Mouse (Mus musculus) stomach, postnatal 0 days (tissue): ENCODE data around the gene Phpt1.

Experiments
- CTCF ChIP-seq: IDR thresholded peaks from 2 replicates; pipeline ENCODE4 v1.5.1; 2016; ENCODE audit warnings: antibody characterized with exemption, low read depth, mild to moderate bottlenecking, moderate library complexity
- EP300 ChIP-seq: optimal IDR thresholded peaks from 2 replicates; pipeline ENCODE3; 2016; ENCODE audit warnings: antibody characterized with exemption

DNA sequence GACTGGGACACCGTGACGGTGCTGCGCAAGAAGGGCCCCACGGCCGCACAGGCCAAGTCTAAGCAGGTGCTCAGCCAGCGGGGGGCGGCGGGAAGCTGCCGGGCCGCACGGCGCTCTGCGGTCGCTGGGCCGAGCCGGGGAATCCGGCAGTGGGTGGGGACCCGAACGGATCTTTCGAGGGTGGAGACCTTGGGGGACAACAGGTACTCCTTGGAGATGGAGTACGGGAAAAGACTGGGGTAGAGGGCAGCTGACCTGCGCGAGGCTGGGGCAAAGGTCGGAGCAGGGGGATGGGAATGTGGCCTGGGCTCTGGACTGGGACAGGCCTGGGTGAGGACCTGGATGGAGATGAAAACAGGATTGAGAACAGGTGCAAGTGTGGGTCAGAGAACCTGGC, 17.1 kb downstream of the Phpt1 start:
- TF ChIP-seq CTCF, result no peak
- TF ChIP-seq EP300, result no peak
